Mouse (Mus musculus) liver, postnatal 0 days (tissue): ENCODE data around the gene Cnnm2. TPM values are rescaled to one million over a fixed set of nuclear protein-coding genes. Genes with fewer than 3 reads are reported as not detected.
A peak's percentile ranks its signal among the peaks of the same experiment; 100 is the strongest.

Source experiments
- ATAC-seq: fragments of 200-750 bp; cut with Nextera tagmentation; 2 replicates; pipeline ENCODE4 v1.8.0; 2017; ENCODE audit warnings: mild to moderate bottlenecking, moderate library complexity
- DNase-seq: peaks from one replicate; pipeline ENCODE4 v3.0.0-alpha.2; 2016
- H3K27ac ChIP-seq: fragments of 300-500 bp; sonication (generic); 2 replicates; pipeline ENCODE4 v1.5.1; 2014; ENCODE audit warnings: antibody characterized with exemption, moderate library complexity, mild to moderate bottlenecking, low read depth
- H3K27me3 ChIP-seq: fragments of 300-500 bp; sonication (generic); 2 replicates; pipeline ENCODE4 v1.6.1; 2014; ENCODE audit warnings: low read length, control low read depth, mixed read lengths; ENCODE audit not compliant: insufficient read depth
- H3K36me3 ChIP-seq: fragments of 300-500 bp; sonication (generic); replicated peaks from 2 replicates; pipeline ENCODE4 v1.6.1; 2014; ENCODE audit warnings: mild to moderate bottlenecking, control low read depth, low read length, moderate library complexity, mixed read lengths; ENCODE audit not compliant: insufficient read depth
- H3K4me1 ChIP-seq: fragments of 300-500 bp; sonication (generic); 2 replicates; pipeline ENCODE4 v1.6.1; 2014; ENCODE audit warnings: antibody characterized with exemption, mild to moderate bottlenecking, control low read depth; ENCODE audit not compliant: insufficient read depth
- H3K4me2 ChIP-seq: fragments of 300-500 bp; sonication (generic); 2 replicates; pipeline ENCODE4 v1.6.1; 2014; ENCODE audit warnings: low read depth, mild to moderate bottlenecking, low read length, moderate library complexity, mixed read lengths
- H3K4me3 ChIP-seq: fragments of 300-500 bp; sonication (generic); 2 replicates; pipeline ENCODE4 v1.5.1; 2014; ENCODE audit warnings: low read depth, low read length
- H3K9ac ChIP-seq: fragments of 300-500 bp; sonication (generic); replicated peaks from 2 replicates; pipeline ENCODE4 v1.6.1; 2014; ENCODE audit warnings: mild to moderate bottlenecking, moderate library complexity
- H3K9me3 ChIP-seq: fragments of 300-500 bp; sonication (generic); 2 replicates; pipeline ENCODE4 v1.6.1; 2016; ENCODE audit warnings: mild to moderate bottlenecking, control low read depth, low read length, mixed read lengths
- CTCF ChIP-seq: sonication (generic); IDR thresholded peaks from 2 replicates; pipeline ENCODE4 v1.5.1; 2016; ENCODE audit warnings: antibody characterized with exemption, low read depth
- EP300 ChIP-seq: IDR thresholded peaks from 2 replicates; pipeline ENCODE4 v1.6.1; 2016; ENCODE audit warnings: antibody characterized with exemption, low read depth, mild to moderate bottlenecking
- WGBS: fragments of 180-500 bp; shearing (Covaris S2); extraction: QIAGEN DNeasy Blood & Tissue Kit; methylation state at CpG from one replicate; pipeline ENCODE4 v1.1.7; 2014; ENCODE audit not compliant: insufficient replicate concordance; 5-methylcytosine and 5-hydroxymethylcytosine counted together
- polyA plus RNA-seq: library from polyadenylated mRNA; unstranded; fragments of >200 nt; fragmentation: Nextera tagmentation; extraction: Ambion mirVana; gene quantifications from 2 replicates; pipeline ENCODE4 v1.2.1, GENCODE M21; 2015

The Cnnm2 gene
- polyA plus RNA-seq, 1 experiment from 2014 or later = 1.6 TPM

- H3K27me3 ChIP-seq = no peaks in the 10 kb centered on the region
- no peak for ATAC-seq
- TF ChIP-seq EP300 (no peak), CTCF (no peak)
- H3K9ac ChIP-seq = no peak overlapping the region
- no peak overlapping the region for H3K4me2 ChIP-seq
- H3K4me1 ChIP-seq = no peaks in the 10 kb centered on the region
- no peak for DNase-seq
- H3K4me3 ChIP-seq = no peak overlapping the region
- no peak overlapping the region for H3K27ac ChIP-seq
- H3K36me3 ChIP-seq = no peaks in the 10 kb centered on the region
- no peaks in the 10 kb centered on the region for H3K9me3 ChIP-seq
- WGBS = 64% methylated on average over 11 of the region's 11 CpGs
These were observed 76.1 kb downstream of the Cnnm2 start for GRCm38 (mm10) chr19:46837290-46838079.

- TF ChIP-seq EP300 (no peak), CTCF (no peak)
- no peak overlapping the region for H3K27ac ChIP-seq
- H3K27me3 ChIP-seq = no peaks in the 10 kb centered on the region
- ATAC-seq (no peak), DNase-seq (no peak)
- 77% methylated on average over 4 of the region's 4 CpGs for WGBS
- H3K4me2 ChIP-seq = no peak overlapping the region
- no peaks in the 10 kb centered on the region for H3K36me3 ChIP-seq
- H3K9ac ChIP-seq = no peak overlapping the region
- peaks cover under 1% of the 10 kb centered on the region for H3K4me1 ChIP-seq
- H3K4me3 ChIP-seq = no peak overlapping the region
- no peaks in the 10 kb centered on the region for H3K9me3 ChIP-seq
These were observed 79.6 kb downstream of the Cnnm2 start for GRCm38 (mm10) chr19:46841016-46841415.

GRCm38 (mm10) chr19:46843030-46843429 is 81.6 kb downstream of the Cnnm2 start:
- Histone ChIP-seq H3K4me3 (no peak overlapping the region), H3K27ac (no peak overlapping the region), H3K27me3 (no peaks in the 10 kb centered on the region), H3K9me3 (no peaks in the 10 kb centered on the region), H3K36me3 (no peaks in the 10 kb centered on the region), H3K9ac (no peak overlapping the region), H3K4me2 (no peak overlapping the region), H3K4me1 (peaks cover 15% of the 10 kb centered on the region)
- TF ChIP-seq CTCF = no peak
- no peak for TF ChIP-seq EP300
- DNase-seq = no peak
- 69% methylated on average over 2 of the region's 2 CpGs for WGBS
- no peak for ATAC-seq

DNA sequence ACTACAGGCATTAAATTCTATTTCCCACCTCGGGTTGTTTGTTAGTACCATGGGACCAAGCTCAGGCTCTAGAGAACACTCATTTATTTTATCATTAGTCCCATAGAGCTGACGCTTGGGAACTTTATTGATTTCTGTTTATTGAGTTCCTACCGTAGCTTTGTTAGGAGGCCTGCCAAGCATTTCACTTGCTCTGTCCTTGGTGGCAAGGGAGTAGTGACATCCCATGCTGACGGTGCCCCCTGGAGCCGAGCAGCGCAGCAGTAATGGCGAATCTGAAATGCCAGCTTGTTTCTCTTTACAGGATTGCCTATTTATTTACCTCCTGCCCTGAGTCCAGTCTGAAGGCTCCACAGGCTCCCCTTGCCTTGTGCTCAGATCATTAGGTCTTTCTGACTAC is 84.7 kb downstream of the Cnnm2 start:
- no peak overlapping the region for H3K4me3 ChIP-seq
- no peak for ATAC-seq
- H3K4me2 ChIP-seq = no peak overlapping the region
- DNase-seq = no peak
- peaks cover 33% of the 10 kb centered on the region for H3K4me1 ChIP-seq
- peak overlapping the region; percentile 49 for H3K27ac ChIP-seq
- no peak; the same call in 1 of the 2 replicates for TF ChIP-seq CTCF
- no peak for TF ChIP-seq EP300
- 76% methylated on average over 7 of the region's 7 CpGs for WGBS
- no peaks in the 10 kb centered on the region for H3K9me3 ChIP-seq
- H3K9ac ChIP-seq = peak overlapping the region; percentile 33; the same call in 1 of the 2 replicates
- no peaks in the 10 kb centered on the region for H3K27me3 ChIP-seq
- H3K36me3 ChIP-seq = no peaks in the 10 kb centered on the region

GRCm38 (mm10) chr19:46846459-46846858 is 85.1 kb downstream of the Cnnm2 start:
- Histone ChIP-seq H3K9ac (peak overlapping the region; percentile 33; the same call in 1 of the 2 replicates), H3K4me2 (peak overlapping the region; percentile 31), H3K36me3 (no peaks in the 10 kb centered on the region), H3K27ac (peak overlapping the region; percentile 49), H3K4me3 (no peak overlapping the region), H3K27me3 (no peaks in the 10 kb centered on the region), H3K4me1 (peaks cover 33% of the 10 kb centered on the region), H3K9me3 (no peaks in the 10 kb centered on the region)
- DNase-seq (no peak), ATAC-seq (peak; percentile 13; the same call in 1 of the 2 replicates)
- no peak for TF ChIP-seq CTCF
- peak; percentile 58; the same call in 1 of the 2 replicates for TF ChIP-seq EP300
- 38% methylated on average over 5 of the region's 5 CpGs for WGBS

GRCm38 (mm10) chr19:46848381-46849268 is 87.2 kb downstream of the Cnnm2 start:
- 76% methylated on average over 14 of the region's 14 CpGs for WGBS
- 0 out of 2 replicates have a peak overlapping the region, but pooled peaks have one; percentile 16 for H3K4me2 ChIP-seq
- DNase-seq = no peak
- TF ChIP-seq EP300 (no peak), CTCF (no peak)
- H3K9me3 ChIP-seq = no peaks in the 10 kb centered on the region
- ATAC-seq = peak; percentile 66
- peak overlapping the region; percentile 86 for H3K27ac ChIP-seq
- no peak overlapping the region for H3K4me3 ChIP-seq
- peaks cover 33% of the 10 kb centered on the region for H3K4me1 ChIP-seq
- H3K9ac ChIP-seq = no peak overlapping the region
- no peaks in the 10 kb centered on the region for H3K27me3 ChIP-seq
- H3K36me3 ChIP-seq = no peaks in the 10 kb centered on the region
